Mouse (Mus musculus): ENCODE data around the gene 2210407C18Rik.

2210407C18Rik gene

DNA sequence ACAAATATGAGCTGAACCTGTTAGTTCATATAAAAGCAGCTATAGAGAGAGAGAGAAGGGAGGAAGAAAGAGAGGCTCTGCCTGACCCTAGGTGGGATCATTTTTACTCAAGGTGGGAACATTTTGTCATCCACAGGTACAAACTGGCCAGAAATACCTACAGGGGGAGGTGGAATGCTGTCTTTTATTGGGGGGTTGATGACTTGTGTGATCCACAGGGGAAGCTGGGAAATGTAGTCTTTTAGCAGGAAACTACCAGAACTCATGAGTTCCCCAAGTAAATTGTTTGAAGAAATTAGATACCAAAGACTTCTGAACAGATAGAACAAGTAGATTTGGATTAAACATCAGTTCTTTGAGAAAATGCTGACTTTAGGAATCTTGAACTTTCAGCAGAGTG, 13.8 kb downstream of the 2210407C18Rik start:
- no peak for DNase-seq (ENCODE audit: low spot score)

DNA sequence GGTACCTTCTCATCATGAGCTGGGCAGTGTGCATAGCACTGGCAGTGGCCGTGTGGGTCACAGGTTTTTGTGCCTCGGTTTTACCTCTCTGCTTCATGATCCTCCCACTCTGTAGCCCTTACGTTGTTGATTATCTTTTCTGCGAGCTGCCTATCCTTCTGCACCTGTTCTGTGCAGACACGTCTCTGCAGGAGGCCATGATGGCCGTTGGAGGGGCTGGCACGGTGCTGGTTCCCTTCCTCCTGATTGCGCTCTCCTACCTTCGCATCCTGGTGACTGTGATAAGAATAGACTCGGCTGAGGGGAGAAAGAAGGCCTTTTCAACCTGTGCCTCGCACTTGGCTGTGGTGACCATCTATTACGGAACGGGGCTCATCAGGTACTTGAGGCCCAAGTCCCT, 18.0 kb downstream of the 2210407C18Rik start:
- DNase-seq (ENCODE audit: low spot score) = no peak

DNA sequence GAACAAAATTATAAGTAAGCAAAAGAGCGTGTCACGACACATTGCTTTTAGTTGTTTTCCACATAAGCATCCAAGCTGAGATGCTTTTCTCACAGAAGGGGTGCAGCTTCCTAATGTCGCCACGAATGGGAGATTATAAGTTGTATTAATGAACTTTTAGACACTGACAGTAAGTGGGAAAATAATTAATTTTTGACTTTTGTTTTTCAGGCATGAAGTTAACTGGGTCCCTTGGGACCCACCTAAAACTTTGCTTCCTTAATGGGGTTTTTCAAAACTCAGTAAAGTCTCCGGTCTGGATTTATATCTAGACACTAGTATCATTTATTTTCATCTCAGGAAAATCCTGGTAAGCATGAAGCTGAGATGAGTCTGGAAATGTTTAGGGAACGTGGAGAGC, 21.1 kb downstream of the 2210407C18Rik start, which contains the start of gene Olfr324:
TSS of gene Olfr324 (plus strand) at position 301 of the 400 bp plus-strand sequence.
- DNase-seq (ENCODE audit: low spot score) = no peak

DNA sequence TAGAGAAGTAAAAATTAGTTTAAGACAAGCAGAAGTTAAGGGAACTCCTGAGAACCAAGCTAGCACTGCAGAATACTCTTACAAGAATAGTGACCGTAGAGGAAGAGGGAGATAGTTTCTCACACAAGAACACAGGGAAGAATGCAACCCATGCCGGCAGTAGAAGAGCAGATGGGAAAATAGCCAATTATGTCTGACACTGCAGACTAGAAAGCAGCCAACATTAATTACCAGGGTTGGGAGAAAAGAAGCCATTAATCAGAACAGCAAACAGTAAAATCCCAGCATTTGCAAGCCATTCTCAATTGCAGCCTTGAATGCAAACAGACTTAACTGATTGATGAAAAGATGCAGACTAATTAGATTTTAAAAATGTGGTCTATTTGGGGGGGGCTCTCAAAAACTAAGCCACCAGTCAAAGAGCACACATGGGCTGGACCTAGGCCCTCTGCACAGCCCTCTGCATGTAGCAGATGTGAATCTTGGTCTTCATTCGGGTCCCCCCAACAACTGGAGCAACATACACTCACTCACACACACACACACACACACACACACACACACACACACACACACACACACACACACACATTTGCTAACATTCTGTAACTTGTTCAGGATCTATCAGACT, 27.1 kb downstream of the 2210407C18Rik start:
- no peak for DNase-seq (ENCODE audit: low spot score)

DNA sequence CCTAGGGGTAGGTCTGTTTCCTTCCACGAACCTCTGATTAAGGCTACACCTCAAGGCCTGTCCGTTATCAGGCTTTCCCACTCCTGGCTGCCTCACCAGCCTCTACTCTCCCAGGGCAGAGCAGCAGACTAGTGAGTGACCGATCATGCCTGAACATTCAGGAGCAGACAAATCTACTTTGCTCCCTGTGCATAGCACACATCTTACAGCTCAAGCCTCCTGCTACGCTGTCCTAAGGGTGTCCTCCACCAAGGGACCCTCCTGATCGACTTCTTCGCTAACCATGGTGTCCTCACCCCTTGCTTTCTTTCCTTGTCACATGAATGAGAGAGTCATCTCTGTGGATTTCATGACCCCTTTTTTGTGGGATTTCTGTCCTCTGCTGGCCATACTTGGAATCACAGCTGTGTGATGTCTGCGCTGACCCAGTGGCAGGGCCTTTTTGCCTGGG, 28.0 kb downstream of the 2210407C18Rik start:
- DNase-seq (ENCODE audit: low spot score) = peak; percentile 63

DNA sequence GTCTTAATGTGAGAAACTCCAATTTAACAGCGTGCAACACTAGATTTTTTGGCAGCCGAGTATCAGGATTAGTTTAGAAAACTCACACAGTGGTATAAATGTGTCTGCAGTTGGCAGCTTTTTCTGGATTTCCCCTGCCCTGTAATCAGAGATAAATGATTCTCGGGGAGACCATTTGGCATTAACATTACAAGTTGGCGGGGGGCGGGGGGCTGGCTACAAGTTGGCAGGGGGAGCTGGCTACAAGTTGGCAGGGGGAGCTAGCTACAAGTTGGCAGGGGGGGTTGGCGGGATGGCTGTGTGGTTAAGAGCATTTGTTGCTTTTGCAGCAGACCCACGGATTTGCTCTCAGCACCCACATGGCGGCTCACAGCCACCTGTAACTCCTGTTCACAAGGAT, 37.2 kb downstream of the 2210407C18Rik start:
- DNase-seq (ENCODE audit: low spot score) = no peak

DNA sequence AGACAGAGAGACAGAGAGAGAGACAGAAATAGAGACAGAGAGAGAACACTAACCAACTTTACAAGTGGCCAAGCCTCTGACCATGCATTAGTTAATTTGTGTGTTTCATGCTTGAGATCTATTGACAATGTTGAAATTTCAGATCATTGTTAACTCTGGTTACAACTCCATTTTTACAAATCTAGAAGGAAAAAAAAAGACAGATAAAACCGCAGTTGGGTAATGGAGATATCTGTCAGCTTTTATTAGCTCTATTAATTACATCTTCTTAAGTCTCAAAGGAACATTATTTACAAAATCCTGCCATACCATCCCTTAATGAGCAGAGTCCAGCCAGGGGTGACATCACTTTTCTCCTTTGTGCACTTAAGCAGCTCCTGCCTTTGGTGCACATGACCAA, 38.4 kb downstream of the 2210407C18Rik start, which contains the start of gene Olfr325:
TSS of gene Olfr325 (plus strand) at position 301 of the 400 bp plus-strand sequence.
- DNase-seq (ENCODE audit: low spot score) = no peak

DNA sequence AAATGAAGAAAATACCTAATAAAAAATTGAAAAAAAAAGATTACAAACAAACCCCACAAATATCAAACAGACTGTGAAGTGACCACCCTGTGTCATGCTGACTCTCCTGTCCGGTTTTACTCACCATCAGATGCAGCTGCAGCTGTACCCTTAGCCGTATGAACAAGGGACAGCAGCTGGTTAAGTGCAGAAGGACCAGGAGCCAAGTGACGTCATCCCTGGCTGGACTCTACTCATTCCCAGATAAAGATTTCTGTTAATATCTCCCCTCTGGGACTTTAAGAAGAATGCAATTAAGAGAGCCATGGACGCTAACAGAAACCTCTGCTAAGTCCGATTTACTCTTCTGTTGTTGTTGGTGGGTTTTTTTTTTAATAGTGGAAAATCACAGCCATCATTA, 45.5 kb downstream of the 2210407C18Rik start, which contains the start of gene Olfr224:
TSS of gene Olfr224 (minus strand) at position 149 of the 400 bp plus-strand sequence.
- DNase-seq (ENCODE audit: low spot score) = no peak
